Mouse (Mus musculus) cerebellum, adult 2 months (tissue): ENCODE measurements around the gene Hdgf. TPM values are rescaled to one million over a fixed set of nuclear protein-coding genes. Genes with fewer than 3 reads are reported as not detected.

Experiments
- DNase-seq, 2 experiments: peaks; one replicate each; pipeline ENCODE4 v3.0.0; 2021
- H3K27ac ChIP-seq: fragments of 200-500 bp; 2 replicates; pipeline ENCODE4 v1.5.1; 2012; ENCODE audit warnings: low read length, control low read depth, inconsistent platforms; ENCODE audit not compliant: insufficient read depth
- H3K27me3 ChIP-seq: fragments of 200-500 bp; 2 replicates; pipeline ENCODE4 v1.6.1; 2012; ENCODE audit warnings: inconsistent platforms, mild to moderate bottlenecking, low read length, moderate library complexity; ENCODE audit not compliant: control insufficient read depth, insufficient read depth
- H3K4me1 ChIP-seq: fragments of 200-500 bp; 2 replicates; pipeline ENCODE4 v1.6.1; 2011; ENCODE audit warnings: low read length; ENCODE audit not compliant: control insufficient read depth, insufficient read depth
- H3K4me3 ChIP-seq: fragments of 200-500 bp; replicated peaks from 2 replicates; pipeline ENCODE3; 2011; ENCODE audit warnings: mild to moderate bottlenecking, low read depth, low read length, control low read depth; ENCODE audit not compliant: insufficient read depth
- CTCF ChIP-seq: fragments of 200-500 bp; IDR thresholded peaks from 2 replicates; pipeline ENCODE4 v1.5.1; 2011; ENCODE audit warnings: low read depth, mild to moderate bottlenecking, control low read depth, low read length, moderate library complexity, borderline replicate concordance; ENCODE audit not compliant: insufficient read depth
- POLR2A ChIP-seq: fragments of 200-500 bp; IDR thresholded peaks from 2 replicates; pipeline ENCODE4 v1.6.1; 2011; ENCODE audit warnings: low read length, control low read depth, borderline replicate concordance; ENCODE audit not compliant: insufficient read depth
- WGBS: fragments of 180-500 bp; shearing (Covaris S2); methylation state at CpG from one replicate; pipeline ENCODE4 v1.1.7; 2018; 5-methylcytosine and 5-hydroxymethylcytosine counted together
- polyA plus RNA-seq: library from polyadenylated mRNA; depleted of rRNA; stranded (reverse); fragments of >200 nt; gene quantifications from 2 replicates; pipeline ENCODE4 v1.2.3, GENCODE M21; 2012

Hdgf gene
- polyA plus RNA-seq, 1 experiment, result 194 TPM

GRCm38 (mm10) chr3:87929341-87930077 lies 23.4 kb downstream of the Hdgf start:
- no peak for TF ChIP-seq POLR2A
- TF ChIP-seq CTCF, result no peak
- peak overlapping the region; percentile 61 for H3K27ac ChIP-seq
- 4% methylated on average over 26 of the region's 26 CpGs for WGBS
- peaks cover 8% of the 10 kb centered on the region for H3K4me1 ChIP-seq
- no peaks in the 10 kb centered on the region for H3K27me3 ChIP-seq
- no peak for DNase-seq
- peak overlapping the region; percentile 89 for H3K4me3 ChIP-seq

GRCm38 (mm10) chr3:87930078-87930795 lies 24.1 kb downstream of the Hdgf start, which contains the start of the genes Isg20l2 and Rrnad1:
TSS of gene Isg20l2 (plus strand) at chr3:87930314.
TSS of gene Rrnad1 (minus strand) at chr3:87930717.
- Histone ChIP-seq H3K27me3 (no peaks in the 10 kb centered on the region), H3K27ac (peak within 1 kb of the TSS; percentile 61), H3K4me1 (peaks cover 8% of the 10 kb centered on the region), H3K4me3 (peak within 1 kb of the TSS; percentile 89)
- DNase-seq, result peak; percentile 98 to 99
- TF ChIP-seq CTCF, result peak; percentile 82
- peak; percentile 87 for TF ChIP-seq POLR2A
- under 1% methylated on average over 78 of the region's 78 CpGs for WGBS

- TF ChIP-seq POLR2A (no peak), CTCF (no peak)
- Histone ChIP-seq H3K4me1 (peaks cover 10% of the 10 kb centered on the region), H3K4me3 (no peak overlapping the region), H3K27ac (no peak overlapping the region), H3K27me3 (no peaks in the 10 kb centered on the region)
- WGBS, result 68% methylated on average over 5 of the region's 5 CpGs
- no peak for DNase-seq
These were observed 27.9 kb downstream of the Hdgf start for GRCm38 (mm10) chr3:87934026-87934425.

- no peak overlapping the region for H3K27ac ChIP-seq
- 46% methylated on average over 4 of the region's 4 CpGs for WGBS
- no peak for TF ChIP-seq CTCF
- TF ChIP-seq POLR2A, result no peak
These were observed 28.4 kb downstream of the Hdgf start for GRCm38 (mm10) chr3:87934501-87934900.

GRCm38 (mm10) chr3:87935201-87935600 lies 29.1 kb downstream of the Hdgf start:
- no peak for DNase-seq
- H3K4me1 ChIP-seq, result peaks cover 9% of the 10 kb centered on the region
- H3K27ac ChIP-seq, result no peak overlapping the region
- no peak overlapping the region for H3K4me3 ChIP-seq
- TF ChIP-seq POLR2A, result no peak
- no peak for TF ChIP-seq CTCF
- H3K27me3 ChIP-seq, result no peaks in the 10 kb centered on the region
- WGBS, result 81% methylated on average over 4 of the region's 4 CpGs

More at GRCm38 (mm10) chr3:87934501-87934900, 28.4 kb downstream of the Hdgf start:
- Histone ChIP-seq H3K4me1 (peaks cover 9% of the 10 kb centered on the region), H3K27me3 (no peaks in the 10 kb centered on the region), H3K4me3 (no peak overlapping the region)
- no peak for DNase-seq

- Histone ChIP-seq H3K27ac (no peak overlapping the region), H3K4me3 (no peak overlapping the region), H3K4me1 (peaks cover 9% of the 10 kb centered on the region), H3K27me3 (no peaks in the 10 kb centered on the region)
- DNase-seq, result peak; percentile 72 to 80
- TF ChIP-seq POLR2A (no peak), CTCF (peak; percentile 94)
- 94% methylated on average over 2 of the region's 2 CpGs for WGBS
These were observed 29.7 kb downstream of the Hdgf start for GRCm38 (mm10) chr3:87935776-87936175.

GRCm38 (mm10) chr3:87940611-87941010 lies 34.5 kb downstream of the Hdgf start:
- TF ChIP-seq CTCF (no peak), POLR2A (no peak)
- 60% methylated on average over 5 of the region's 5 CpGs for WGBS
- Histone ChIP-seq H3K4me1 (peaks cover 3% of the 10 kb centered on the region; the same call in 1 of the 2 replicates), H3K27ac (no peak overlapping the region), H3K27me3 (no peaks in the 10 kb centered on the region), H3K4me3 (no peak overlapping the region)
- no peak for DNase-seq

- Histone ChIP-seq H3K4me3 (no peak overlapping the region), H3K27ac (no peak overlapping the region), H3K4me1 (no peaks in the 10 kb centered on the region; the same call in 1 of the 2 replicates), H3K27me3 (no peaks in the 10 kb centered on the region; the same call in 1 of the 2 replicates)
- DNase-seq, result no peak
- WGBS, result 81% methylated on average over 2 of the region's 2 CpGs
- no peak for TF ChIP-seq CTCF
- no peak for TF ChIP-seq POLR2A
These were observed 36.4 kb downstream of the Hdgf start for GRCm38 (mm10) chr3:87942471-87942870.
